Mouse (Mus musculus): Measurements from ENCODE around the gene Plk5. TPM values are rescaled to one million over a fixed set of nuclear protein-coding genes. Genes with fewer than 3 reads are reported as not detected.

The Plk5 gene
- polyA plus RNA-seq, 1 experiment from 2014 or later = not detected

DNA sequence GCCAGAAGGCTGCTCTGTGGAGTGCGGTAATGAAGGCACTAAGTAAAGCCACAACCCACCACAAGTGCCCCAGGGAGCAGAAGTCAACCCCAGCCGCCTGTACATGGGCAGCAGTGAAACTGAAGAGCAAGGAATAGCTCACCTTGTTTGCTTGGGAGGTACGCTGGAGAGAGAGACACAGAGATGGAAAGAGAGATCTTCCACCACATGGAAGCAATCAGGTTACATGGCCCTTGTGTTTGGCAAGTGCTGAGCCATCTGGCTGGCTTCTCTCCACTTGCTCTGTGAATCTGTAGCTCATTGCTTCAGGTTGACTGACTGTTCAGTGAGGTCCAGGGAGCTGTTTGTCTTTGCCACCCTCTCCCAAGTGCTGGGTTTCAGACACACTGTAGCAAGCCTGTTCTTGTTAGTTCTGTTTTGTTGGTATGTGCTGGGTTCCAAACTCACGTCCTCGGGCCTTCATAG lies 23.7 kb upstream of the Plk5 start:
- H3K36me3 ChIP-seq = no peaks in the 10 kb centered on the region
- H3K9ac ChIP-seq = no peak overlapping the region
- H3K27ac ChIP-seq (ENCODE audit: poor library complexity, severe bottlenecking) = no peak overlapping the region
- peaks cover 63% of the 10 kb centered on the region for H3K27me3 ChIP-seq (replicated peaks)
- peaks cover 15% of the 10 kb centered on the region for H3K4me1 ChIP-seq (replicated peaks)
- no peak overlapping the region for H3K4me3 ChIP-seq
- no peaks in the 10 kb centered on the region for H3K9me3 ChIP-seq (replicated peaks)
- no peak overlapping the region for H3K4me2 ChIP-seq
- 77% methylated on average over 5 of the region's 5 CpGs for WGBS
- ATAC-seq (ENCODE audit: insufficient number of reproducible peaks, low FRiP score) = no peak

- peaks cover 79% of the 10 kb centered on the region for H3K27me3 ChIP-seq (replicated peaks)
- H3K27ac ChIP-seq (ENCODE audit: poor library complexity, severe bottlenecking) = no peak overlapping the region
- no peak overlapping the region for H3K4me3 ChIP-seq
- no peak overlapping the region for H3K4me2 ChIP-seq
- no peak overlapping the region for H3K9ac ChIP-seq
- H3K9me3 ChIP-seq (replicated peaks) = no peaks in the 10 kb centered on the region
- no peaks in the 10 kb centered on the region for H3K36me3 ChIP-seq
- peaks cover 5% of the 10 kb centered on the region; the same call in 1 of the 2 replicates for H3K4me1 ChIP-seq (replicated peaks)
- WGBS = 85% methylated on average over 12 of the region's 12 CpGs
- no peak for ATAC-seq (ENCODE audit: insufficient number of reproducible peaks, low FRiP score)
Measured at GRCm38 (mm10) chr10:80336263-80336662, 20.0 kb upstream of the Plk5 start.

- 20% methylated on average over 19 of the region's 19 CpGs for WGBS
- no peak for ATAC-seq (ENCODE audit: insufficient number of reproducible peaks, low FRiP score)
- H3K36me3 ChIP-seq = no peaks in the 10 kb centered on the region
- peak overlapping the region; percentile 40 for H3K4me2 ChIP-seq
- H3K4me1 ChIP-seq (replicated peaks) = peaks cover 42% of the 10 kb centered on the region
- no peak overlapping the region for H3K27ac ChIP-seq (ENCODE audit: poor library complexity, severe bottlenecking)
- no peaks in the 10 kb centered on the region for H3K9me3 ChIP-seq (replicated peaks)
- H3K4me3 ChIP-seq = no peak overlapping the region
- 0 out of 2 replicates have a peak overlapping the region, but pooled peaks have one; percentile 9 for H3K9ac ChIP-seq
- H3K27me3 ChIP-seq (replicated peaks) = peaks cover 82% of the 10 kb centered on the region
Measured at GRCm38 (mm10) chr10:80339941-80340750, 16.1 kb upstream of the Plk5 start.

DNA sequence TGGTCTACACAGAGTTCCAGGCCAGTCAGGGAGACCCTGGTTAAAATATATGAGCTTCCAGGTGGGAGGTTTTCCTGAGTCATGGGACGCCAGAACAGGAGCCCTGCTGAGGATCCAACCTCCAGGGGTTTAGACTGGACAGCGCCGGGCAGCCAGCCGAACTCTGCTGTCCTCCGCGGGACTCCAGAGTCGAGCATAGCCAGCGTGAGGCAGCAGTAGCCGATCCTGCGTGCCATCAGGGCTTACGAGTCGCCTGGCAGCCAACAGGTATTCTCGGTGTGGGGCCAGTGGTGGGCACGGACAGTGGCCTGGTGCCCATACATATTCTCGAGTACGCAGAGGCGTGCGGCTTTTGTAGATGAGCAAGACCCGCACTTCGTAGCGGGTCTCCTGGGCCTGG lies 15.2 kb upstream of the Plk5 start:
- Histone ChIP-seq H3K27ac (ENCODE audit: poor library complexity, severe bottlenecking) (no peak overlapping the region), H3K4me1 (replicated peaks) (peaks cover 46% of the 10 kb centered on the region), H3K36me3 (no peaks in the 10 kb centered on the region), H3K27me3 (replicated peaks) (peaks cover 82% of the 10 kb centered on the region), H3K4me2 (no peak overlapping the region), H3K4me3 (no peak overlapping the region), H3K9me3 (replicated peaks) (no peaks in the 10 kb centered on the region), H3K9ac (no peak overlapping the region)
- 18% methylated on average over 21 of the region's 21 CpGs for WGBS
- no peak for ATAC-seq (ENCODE audit: insufficient number of reproducible peaks, low FRiP score)

GRCm38 (mm10) chr10:80341491-80342304 lies 14.6 kb upstream of the Plk5 start:
- Histone ChIP-seq H3K9me3 (replicated peaks) (no peaks in the 10 kb centered on the region), H3K4me1 (replicated peaks) (peaks cover 46% of the 10 kb centered on the region), H3K4me2 (peak overlapping the region; percentile 65), H3K36me3 (no peaks in the 10 kb centered on the region), H3K9ac (no peak overlapping the region), H3K27ac (ENCODE audit: poor library complexity, severe bottlenecking) (no peak overlapping the region), H3K27me3 (replicated peaks) (peaks cover 81% of the 10 kb centered on the region), H3K4me3 (peak overlapping the region; percentile 36)
- ATAC-seq (ENCODE audit: insufficient number of reproducible peaks, low FRiP score) = no peak
- WGBS = 5% methylated on average over 47 of the region's 47 CpGs

GRCm38 (mm10) chr10:80342305-80342748 lies 13.9 kb upstream of the Plk5 start:
- Histone ChIP-seq H3K36me3 (no peaks in the 10 kb centered on the region), H3K27me3 (replicated peaks) (peaks cover 86% of the 10 kb centered on the region), H3K9me3 (replicated peaks) (no peaks in the 10 kb centered on the region), H3K4me2 (peak overlapping the region; percentile 65), H3K27ac (ENCODE audit: poor library complexity, severe bottlenecking) (no peak overlapping the region), H3K9ac (no peak overlapping the region), H3K4me3 (peak overlapping the region; percentile 36), H3K4me1 (replicated peaks) (peaks cover 49% of the 10 kb centered on the region)
- no peak for ATAC-seq (ENCODE audit: insufficient number of reproducible peaks, low FRiP score)
- WGBS = 2% methylated on average over 26 of the region's 26 CpGs

DNA sequence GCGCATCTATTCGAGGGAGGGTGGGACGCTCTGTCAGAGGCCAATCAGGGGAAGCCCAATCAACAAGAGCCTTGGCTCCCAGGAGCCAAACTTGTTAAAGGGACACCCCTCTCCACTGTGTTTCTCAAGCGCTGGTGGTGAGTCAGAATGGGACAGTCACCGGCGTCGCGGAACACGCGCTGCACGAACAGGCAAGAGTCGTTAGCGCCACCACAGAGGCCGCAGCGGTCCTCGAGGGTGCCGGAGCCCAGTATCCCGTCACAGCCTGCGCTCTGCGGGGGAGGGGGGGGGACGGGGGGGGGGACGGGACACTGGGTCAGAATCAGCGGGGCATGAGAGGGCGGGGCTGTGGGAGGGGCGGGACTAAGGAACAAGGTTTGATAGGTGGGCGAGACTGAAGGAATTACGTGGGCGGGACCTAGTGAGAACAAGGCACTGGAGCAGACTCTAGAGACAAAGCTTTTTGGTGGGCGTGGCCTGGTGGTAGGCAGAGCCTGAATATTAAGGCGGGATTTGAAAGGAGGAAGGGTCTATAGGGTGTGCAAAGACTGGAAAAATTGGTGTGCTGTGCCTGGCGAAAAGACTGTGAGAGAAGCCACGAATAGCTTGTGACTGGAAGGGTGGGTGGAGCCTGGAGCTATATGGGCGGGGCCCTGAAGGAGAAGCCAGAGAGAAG lies 13.4 kb upstream of the Plk5 start:
- Histone ChIP-seq H3K9ac (no peak overlapping the region), H3K4me1 (replicated peaks) (peaks cover 55% of the 10 kb centered on the region)

GRCm38 (mm10) chr10:80343425-80343895 lies 12.8 kb upstream of the Plk5 start:
- H3K4me3 ChIP-seq = peak overlapping the region; percentile 36; the same call in 1 of the 2 replicates
- peak overlapping the region; percentile 65 for H3K4me2 ChIP-seq
- H3K4me1 ChIP-seq (replicated peaks) = peaks cover 60% of the 10 kb centered on the region
- H3K9me3 ChIP-seq (replicated peaks) = no peaks in the 10 kb centered on the region
- peaks cover 90% of the 10 kb centered on the region for H3K27me3 ChIP-seq (replicated peaks)
- no peaks in the 10 kb centered on the region for H3K36me3 ChIP-seq
- WGBS = 33% methylated on average over 13 of the region's 13 CpGs
- peak; percentile 3; the same call in 1 of the 2 replicates for ATAC-seq (ENCODE audit: insufficient number of reproducible peaks, low FRiP score)
- no peak overlapping the region for H3K27ac ChIP-seq (ENCODE audit: poor library complexity, severe bottlenecking)
- H3K9ac ChIP-seq = no peak overlapping the region

More for the DNA sequence above, 13.4 kb upstream of the Plk5 start:
- peak; percentile 57 for ATAC-seq (ENCODE audit: insufficient number of reproducible peaks, low FRiP score)
- 1% methylated on average over 28 of the region's 33 CpGs for WGBS
- H3K4me3 ChIP-seq = peak overlapping the region; percentile 36
- H3K4me2 ChIP-seq = peak overlapping the region; percentile 65
- no peaks in the 10 kb centered on the region for H3K36me3 ChIP-seq
- H3K9me3 ChIP-seq (replicated peaks) = no peaks in the 10 kb centered on the region
- peaks cover 90% of the 10 kb centered on the region for H3K27me3 ChIP-seq (replicated peaks)
- no peak overlapping the region for H3K27ac ChIP-seq (ENCODE audit: poor library complexity, severe bottlenecking)

GRCm38 (mm10) chr10:80344131-80344661 lies 12.1 kb upstream of the Plk5 start:
- Histone ChIP-seq H3K4me1 (replicated peaks) (peaks cover 68% of the 10 kb centered on the region), H3K9me3 (replicated peaks) (no peaks in the 10 kb centered on the region), H3K36me3 (no peaks in the 10 kb centered on the region), H3K4me2 (peak overlapping the region; percentile 65; the same call in 1 of the 2 replicates), H3K27me3 (replicated peaks) (peaks cover 96% of the 10 kb centered on the region), H3K4me3 (no peak overlapping the region), H3K9ac (no peak overlapping the region), H3K27ac (ENCODE audit: poor library complexity, severe bottlenecking) (no peak overlapping the region)
- peak; percentile 23; the same call in 1 of the 2 replicates for ATAC-seq (ENCODE audit: insufficient number of reproducible peaks, low FRiP score)
- 23% methylated on average over 9 of the region's 9 CpGs for WGBS

- WGBS = 5% methylated on average over 16 of the region's 16 CpGs
- H3K4me3 ChIP-seq = peak overlapping the region; percentile 6; the same call in 1 of the 2 replicates
- no peaks in the 10 kb centered on the region for H3K36me3 ChIP-seq
- H3K4me1 ChIP-seq (replicated peaks) = peaks cover 70% of the 10 kb centered on the region
- H3K27me3 ChIP-seq (replicated peaks) = peaks cover 98% of the 10 kb centered on the region
- peak overlapping the region; percentile 54; the same call in 1 of the 2 replicates for H3K9ac ChIP-seq
- no peak for ATAC-seq (ENCODE audit: insufficient number of reproducible peaks, low FRiP score)
- H3K9me3 ChIP-seq (replicated peaks) = no peaks in the 10 kb centered on the region
- H3K4me2 ChIP-seq = peak overlapping the region; percentile 34
- no peak overlapping the region for H3K27ac ChIP-seq (ENCODE audit: poor library complexity, severe bottlenecking)
Measured at GRCm38 (mm10) chr10:80345122-80345521, 11.1 kb upstream of the Plk5 start.
